Mouse (Mus musculus) megakaryocyte progenitor cell, adult 5-6 weeks (primary cell): ENCODE measurements at regions not wholly inside any gene's neighbourhood (a gene's known extent, or its start where the extent isn't known, plus 50 kb on each side); places are given as distances from the start of the nearest gene placed in this dataset.

Source experiments
- ATAC-seq: replicated peaks from 2 replicates; pipeline ENCODE4 v1.8.0; 2016; ENCODE audit warnings: mild to moderate bottlenecking, moderate TSS enrichment, inconsistent platforms; ENCODE audit not compliant: poor library complexity

- no peak for ATAC-seq
Measured at GRCm38 (mm10) chr16:51887496-51887895, 143.5 kb upstream of the Cblb start.

GRCm38 (mm10) chr16:51905588-51905987 lies 125.4 kb upstream of the Cblb start:
- no peak for ATAC-seq

GRCm38 (mm10) chr16:51906686-51907085 lies 124.3 kb upstream of the Cblb start:
- no peak for ATAC-seq

GRCm38 (mm10) chr16:51910046-51910445 lies 121.0 kb upstream of the Cblb start:
- no peak for ATAC-seq

GRCm38 (mm10) chr16:51911109-51911765 lies 119.8 kb upstream of the Cblb start:
- ATAC-seq: no peak

GRCm38 (mm10) chr16:51915034-51915928 lies 115.7 kb upstream of the Cblb start:
- ATAC-seq: no peak

GRCm38 (mm10) chr16:51915929-51916308 lies 115.1 kb upstream of the Cblb start:
- ATAC-seq: no peak

- ATAC-seq: no peak
Measured at GRCm38 (mm10) chr16:51916337-51916736, 114.7 kb upstream of the Cblb start.

GRCm38 (mm10) chr16:51916820-51917219 lies 114.2 kb upstream of the Cblb start:
- ATAC-seq: no peak

- ATAC-seq: no peak
Measured at GRCm38 (mm10) chr16:51917540-51917939, 113.5 kb upstream of the Cblb start.

- peak; percentile 48 for ATAC-seq
Measured at GRCm38 (mm10) chr16:51921025-51921424, 110.0 kb upstream of the Cblb start.

- ATAC-seq: no peak
Measured at GRCm38 (mm10) chr16:51922589-51922988, 108.4 kb upstream of the Cblb start.

- no peak for ATAC-seq
Measured at GRCm38 (mm10) chr16:51925639-51926038, 105.4 kb upstream of the Cblb start.

- no peak for ATAC-seq
Measured at GRCm38 (mm10) chr16:51933122-51933521, 97.9 kb upstream of the Cblb start.

- ATAC-seq: peak; percentile 73
Measured at GRCm38 (mm10) chr16:51933965-51934364, 97.1 kb upstream of the Cblb start.

- ATAC-seq: no peak
Measured at GRCm38 (mm10) chr16:51937298-51937697, 93.7 kb upstream of the Cblb start.

- no peak for ATAC-seq
Measured at GRCm38 (mm10) chr16:51939061-51939460, 92.0 kb upstream of the Cblb start.

GRCm38 (mm10) chr16:51940574-51940973 lies 90.5 kb upstream of the Cblb start:
- ATAC-seq: no peak

- ATAC-seq: no peak
Measured at GRCm38 (mm10) chr16:51942431-51943130, 88.4 kb upstream of the Cblb start.

GRCm38 (mm10) chr16:51967051-51967845 lies 63.8 kb upstream of the Cblb start:
- ATAC-seq: no peak
